Mouse (Mus musculus) lung, adult 18-20 months (tissue): ENCODE data around the gene Dgcr2.

ENCODE experiments used
- DNase-seq, 2 experiments: peaks; one replicate each; pipeline ENCODE4 v3.0.0; 2022; ENCODE audit warnings: mixed read lengths in 2 of 2

The Dgcr2 gene

GRCm38 (mm10) chr16:17911052-17911595 is 12.8 kb upstream of the Dgcr2 start, which contains the start of gene Ess2:
TSS of gene Ess2 (minus strand) at chr16:17911348.
- DNase-seq = peak; percentile 92 to 94

DNA sequence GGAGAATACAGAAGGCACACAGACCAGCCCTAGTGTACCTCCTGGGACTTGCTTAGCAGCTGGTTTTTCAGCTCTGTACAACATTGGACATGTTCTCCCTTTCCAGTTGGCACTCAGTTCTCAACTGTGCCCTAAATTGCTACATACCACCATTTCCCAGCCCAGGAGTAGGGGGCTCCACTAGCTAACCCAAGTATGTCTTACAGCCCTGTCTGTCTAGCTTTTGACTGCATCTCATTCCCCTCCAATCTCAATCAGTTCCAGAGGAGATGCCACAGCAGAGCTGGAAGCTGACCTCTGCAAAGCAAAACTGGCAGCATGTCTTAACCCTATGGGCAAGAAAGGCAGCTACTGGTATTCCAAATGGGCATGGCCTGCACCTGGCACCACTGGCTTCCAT is 2.3 kb downstream of the Dgcr2 start:
- no peak for DNase-seq

GRCm38 (mm10) chr16:17893923-17894322 is 4.4 kb downstream of the Dgcr2 start, which contains the start of gene Tssk1:
TSS of gene Tssk1 (plus strand) at chr16:17894223.
- no peak for DNase-seq

GRCm38 (mm10) chr16:17892606-17893005 is 5.8 kb downstream of the Dgcr2 start:
- peak; percentile 59 to 69 for DNase-seq

DNA sequence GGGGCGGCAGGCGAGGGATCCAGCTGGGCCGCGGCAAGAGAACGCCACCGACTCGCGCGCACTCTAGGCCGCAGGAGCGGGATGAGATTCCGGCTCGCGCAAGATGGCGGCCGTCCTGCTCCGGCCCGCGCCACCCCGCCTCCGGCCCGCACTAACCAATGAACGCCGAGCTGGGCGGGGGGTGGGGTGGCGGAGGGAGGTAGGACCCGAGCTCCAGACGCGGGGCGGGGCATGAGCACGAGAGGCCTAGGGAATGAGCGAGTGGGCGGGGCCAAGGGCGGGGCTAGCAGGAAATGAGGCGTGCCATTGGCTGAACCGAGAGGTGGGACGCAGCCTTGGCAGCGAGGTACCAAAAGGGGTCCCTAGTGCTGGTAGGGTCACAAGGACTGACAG is 6.8 kb downstream of the Dgcr2 start, which contains the start of gene Gm20518:
Gm20518 (minus strand) TSS at position 105 of the 393 bp plus-strand sequence.
- DNase-seq = peak; percentile 98 to 99

DNA sequence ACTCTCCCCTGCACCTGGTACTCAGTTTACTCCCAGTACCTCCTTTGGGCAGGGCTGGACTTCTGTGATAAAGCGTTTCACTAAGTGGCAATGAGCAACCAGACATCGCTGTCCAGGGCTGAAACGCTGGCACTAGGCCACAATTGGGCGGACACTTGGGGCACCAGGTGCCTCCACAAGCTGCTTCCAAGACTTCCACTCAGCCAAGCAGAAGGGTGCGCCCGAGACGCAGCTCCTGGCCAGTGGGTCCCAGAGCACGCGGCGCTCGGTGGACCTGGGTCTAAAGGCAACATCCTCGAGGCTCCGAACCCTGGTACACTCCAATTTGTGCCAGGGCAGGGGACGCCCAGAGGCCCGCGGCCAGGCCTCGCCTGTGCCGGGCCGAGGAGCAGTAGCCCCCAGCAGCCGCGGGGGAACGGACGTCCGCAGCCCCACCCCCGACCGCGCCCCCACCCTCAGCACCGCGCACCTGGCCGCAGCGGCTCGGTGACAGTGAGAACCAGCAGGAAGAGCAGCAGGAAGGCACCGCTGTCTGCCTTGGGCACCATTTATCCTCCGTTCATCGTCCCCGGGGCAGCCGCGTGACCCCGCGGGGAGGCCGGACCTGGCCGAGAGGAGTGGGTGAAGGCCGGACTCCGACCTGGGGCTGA is 7.3 kb downstream of the Dgcr2 start:
- peak; percentile 83 to 88 for DNase-seq

DNA sequence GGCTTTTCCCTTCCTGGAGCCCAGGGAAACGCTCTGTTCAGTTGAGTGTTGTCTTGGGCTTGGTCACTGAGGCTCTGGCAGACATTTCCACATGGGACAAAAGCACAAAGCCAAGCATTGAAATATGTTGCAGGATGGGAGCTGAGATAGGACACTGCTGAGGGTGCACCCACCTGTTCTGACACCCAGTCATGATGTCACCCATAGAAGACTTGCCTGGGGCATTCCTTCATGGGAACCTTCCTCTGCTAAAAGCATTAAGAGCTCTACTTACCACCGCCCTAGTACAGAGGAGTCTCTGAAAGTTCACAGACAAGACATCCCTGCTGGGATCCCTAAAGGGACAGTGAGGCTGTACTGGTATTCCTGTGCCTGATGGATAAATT is 8.0 kb downstream of the Dgcr2 start:
- no peak for DNase-seq

DNA sequence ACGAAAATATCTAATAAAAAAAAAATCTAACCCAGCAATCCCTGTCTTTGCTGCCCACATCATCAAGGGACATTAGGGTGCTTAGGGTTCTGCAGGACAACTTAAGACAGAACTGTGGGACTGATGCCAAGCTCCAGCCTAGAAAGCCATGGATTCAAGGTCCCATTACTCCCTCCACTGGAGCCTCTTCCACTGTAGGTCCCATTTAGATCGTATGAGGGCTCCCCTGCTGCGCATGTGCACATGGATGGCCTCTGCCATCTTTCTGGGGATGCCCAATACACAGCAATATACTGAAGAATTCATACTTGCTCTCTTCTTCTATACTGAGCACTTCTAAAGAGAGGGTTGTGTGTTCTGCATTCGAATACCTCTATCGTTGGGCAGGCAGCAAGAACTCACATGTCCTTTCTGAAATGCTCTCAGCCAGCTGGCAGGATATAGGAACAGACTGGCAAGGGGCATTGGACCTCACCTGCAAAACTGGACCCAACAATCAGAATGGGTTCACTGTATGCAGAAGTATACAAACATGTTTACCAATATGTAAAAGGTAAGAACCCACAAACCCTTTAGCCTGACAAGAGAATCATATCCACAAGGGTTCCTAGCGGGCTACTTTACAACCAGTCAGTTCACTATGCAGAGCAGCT is 8.5 kb downstream of the Dgcr2 start:
- no peak for DNase-seq

- DNase-seq = peak in 1 of 2 experiments; percentile 39
Measured at GRCm38 (mm10) chr16:17884116-17884515, 14.2 kb downstream of the Dgcr2 start.

DNA sequence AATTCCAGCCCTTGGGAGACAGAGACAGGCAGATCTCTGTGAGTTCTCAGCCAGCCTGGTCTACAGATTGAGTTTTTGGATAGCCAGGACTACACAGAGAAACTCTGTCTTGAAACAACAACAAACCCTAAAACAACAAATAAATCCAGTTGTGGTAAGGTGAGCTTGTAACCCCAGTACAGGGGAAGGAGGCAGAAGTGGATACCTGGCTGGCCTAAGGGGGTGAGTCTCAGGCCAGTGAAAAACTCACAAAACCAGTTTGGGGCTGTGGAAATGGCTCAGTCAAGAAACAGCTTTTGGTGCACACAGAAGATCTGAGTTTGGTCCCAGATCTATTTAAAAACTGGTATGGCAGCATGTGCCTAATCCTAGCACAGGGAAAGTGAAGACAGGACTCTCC is 16.2 kb downstream of the Dgcr2 start:
- peak; percentile 40 to 59 for DNase-seq

DNA sequence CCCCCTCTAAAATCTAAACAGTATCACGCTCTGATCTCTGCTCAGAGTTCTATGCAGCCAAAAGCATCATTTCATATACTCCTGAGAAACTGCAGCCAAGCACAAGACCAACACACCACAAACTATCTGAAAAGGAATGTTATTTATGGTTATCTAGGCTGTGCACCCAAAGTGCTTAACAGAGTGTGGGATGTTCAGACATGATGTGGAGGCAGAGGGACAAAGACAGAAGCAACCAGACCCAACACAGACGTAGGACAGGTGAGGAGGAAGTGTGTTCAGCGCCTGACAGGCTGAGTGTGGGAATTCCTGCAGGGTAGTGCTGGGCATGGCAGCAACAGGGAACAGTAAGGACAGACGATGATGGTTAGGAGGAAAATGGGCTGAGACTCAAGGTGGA is 18.8 kb downstream of the Dgcr2 start:
- no peak for DNase-seq

DNA sequence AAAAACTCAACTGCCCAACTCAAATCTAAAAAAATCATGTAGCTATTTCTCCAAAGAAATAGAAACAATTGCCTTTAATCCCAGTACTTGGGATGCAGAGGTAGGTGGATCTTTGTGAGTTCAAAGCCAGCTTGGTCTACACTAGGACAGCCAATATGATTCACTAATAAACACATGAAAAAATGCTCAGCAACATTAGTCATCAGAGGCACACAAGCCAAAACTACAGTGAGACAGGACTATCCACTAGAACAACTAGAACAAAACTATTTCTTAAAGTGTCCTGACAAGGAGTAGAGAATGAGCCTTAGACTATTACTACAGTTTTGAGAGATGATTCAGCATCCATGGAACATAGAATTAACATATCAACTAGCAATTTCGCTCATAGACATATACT is 22.3 kb downstream of the Dgcr2 start:
- no peak for DNase-seq

GRCm38 (mm10) chr16:17875174-17875573 is 23.2 kb downstream of the Dgcr2 start:
- no peak for DNase-seq

DNA sequence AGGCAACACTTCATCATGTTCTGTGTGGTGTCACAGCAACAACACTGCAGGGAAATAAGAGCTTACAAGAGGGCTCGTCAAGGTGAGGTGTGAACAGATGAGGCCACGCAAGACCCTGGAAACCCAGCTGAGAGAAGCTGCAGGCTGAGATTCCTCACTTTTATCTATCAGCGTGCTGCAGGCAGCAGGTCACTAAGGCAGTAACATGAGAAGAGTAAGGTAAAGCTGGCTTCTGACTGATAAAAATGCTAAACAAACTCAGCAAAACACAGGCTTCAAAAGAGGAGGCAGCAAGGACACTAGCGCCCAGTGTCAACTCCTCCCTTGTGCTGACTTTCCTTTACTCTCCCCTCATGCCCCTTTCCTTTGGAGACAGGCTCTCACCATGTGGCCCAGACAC is 25.4 kb downstream of the Dgcr2 start:
- no peak for DNase-seq

DNA sequence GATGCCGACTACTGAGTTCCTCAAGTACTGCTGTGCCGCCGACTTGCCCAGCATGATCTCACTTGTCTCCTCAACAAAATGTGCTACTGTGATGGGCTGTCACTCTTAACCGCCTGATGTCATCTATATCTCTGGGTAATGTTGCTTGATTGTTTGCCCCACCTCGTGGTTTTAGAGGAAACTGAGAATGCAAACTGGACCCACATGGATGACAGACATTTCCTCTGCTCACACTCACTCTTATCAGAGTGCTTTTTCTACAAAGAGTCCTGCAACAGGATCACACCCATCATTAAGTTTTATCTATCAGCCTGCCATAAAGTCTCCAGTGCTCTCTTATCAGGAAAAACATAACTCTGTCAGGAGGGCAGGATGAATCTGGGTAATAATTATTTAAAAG is 27.1 kb downstream of the Dgcr2 start:
- DNase-seq = no peak

GRCm38 (mm10) chr16:17865770-17866169 is 32.6 kb downstream of the Dgcr2 start:
- peak; percentile 27 to 55 for DNase-seq

DNA sequence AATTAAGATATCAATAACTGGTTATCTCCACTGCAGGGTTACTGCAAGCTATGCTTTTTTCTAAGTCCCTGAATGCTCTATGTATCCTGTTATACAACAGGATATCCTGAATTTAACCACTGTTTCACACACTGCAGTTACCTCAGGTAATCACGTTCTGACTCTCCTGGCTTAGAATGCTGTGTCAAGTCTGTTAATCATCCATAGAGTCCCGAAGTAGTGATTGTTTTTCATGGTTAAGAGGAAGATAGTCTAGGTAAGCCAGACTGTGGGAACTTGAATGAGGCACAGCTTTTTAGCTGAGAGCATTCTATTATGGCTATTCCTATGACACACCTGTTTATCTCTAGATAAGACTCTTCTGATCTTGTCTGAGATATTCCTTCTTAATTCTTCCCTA is 33.1 kb downstream of the Dgcr2 start:
- DNase-seq = no peak

- no peak for DNase-seq
Measured at GRCm38 (mm10) chr16:17858592-17858991, 39.8 kb downstream of the Dgcr2 start.

DNA sequence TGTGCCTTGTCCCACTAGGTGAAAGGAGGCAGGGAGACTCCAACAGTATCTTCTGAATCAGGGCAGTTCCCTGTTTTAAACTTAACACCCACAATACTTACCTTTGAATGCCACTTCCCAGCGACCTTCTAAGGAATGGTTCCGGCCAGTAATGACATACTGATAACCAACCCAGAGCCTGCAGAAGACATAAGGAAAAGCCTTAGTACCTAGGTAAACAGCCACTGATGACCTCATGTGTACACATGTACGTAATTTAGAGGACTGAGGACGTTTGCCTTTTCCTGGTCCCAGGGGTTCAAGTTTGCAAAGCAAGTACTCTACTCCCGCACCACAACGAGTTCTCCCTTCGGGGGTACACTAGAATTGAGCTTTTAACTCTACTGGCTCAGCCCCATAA is 41.2 kb downstream of the Dgcr2 start:
- DNase-seq = no peak

DNA sequence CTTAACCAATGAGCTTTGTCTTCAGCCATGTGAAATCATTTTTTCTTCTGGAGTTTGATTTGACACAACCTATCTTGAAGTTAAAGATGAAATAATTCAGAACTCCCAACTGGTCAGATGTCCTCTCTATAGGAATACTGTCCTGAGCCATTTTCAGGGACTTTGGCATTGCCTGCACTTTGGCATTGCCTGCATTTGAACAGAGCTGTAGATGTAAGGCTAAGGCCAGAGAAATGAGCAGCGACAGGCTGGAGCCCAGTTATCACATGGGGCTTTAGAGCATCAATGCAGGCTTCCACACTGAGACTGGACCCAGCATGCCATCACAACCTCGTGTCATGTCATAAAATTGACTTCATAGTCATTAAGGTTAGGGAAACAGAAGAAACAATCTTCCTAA is 45.1 kb downstream of the Dgcr2 start:
- no peak for DNase-seq

DNA sequence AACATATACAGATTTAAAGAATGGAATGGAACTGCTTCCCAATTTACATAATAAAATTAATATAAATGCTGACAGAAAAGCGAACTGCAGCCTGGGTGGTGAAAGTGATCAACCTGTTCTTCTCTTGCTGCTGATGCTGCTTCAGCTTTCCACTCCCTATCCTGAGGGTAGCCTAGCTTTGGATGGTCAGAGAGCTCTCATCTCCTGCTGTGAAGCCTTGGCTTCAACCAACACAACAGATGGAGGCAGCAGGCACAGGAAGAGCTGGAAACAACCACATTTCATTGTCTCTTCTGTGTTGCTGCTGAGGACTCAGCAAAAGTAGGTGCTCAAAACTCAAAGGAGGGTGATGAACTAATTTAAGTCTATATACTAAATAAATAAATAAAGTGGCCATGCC is 46.5 kb downstream of the Dgcr2 start:
- DNase-seq = no peak

DNA sequence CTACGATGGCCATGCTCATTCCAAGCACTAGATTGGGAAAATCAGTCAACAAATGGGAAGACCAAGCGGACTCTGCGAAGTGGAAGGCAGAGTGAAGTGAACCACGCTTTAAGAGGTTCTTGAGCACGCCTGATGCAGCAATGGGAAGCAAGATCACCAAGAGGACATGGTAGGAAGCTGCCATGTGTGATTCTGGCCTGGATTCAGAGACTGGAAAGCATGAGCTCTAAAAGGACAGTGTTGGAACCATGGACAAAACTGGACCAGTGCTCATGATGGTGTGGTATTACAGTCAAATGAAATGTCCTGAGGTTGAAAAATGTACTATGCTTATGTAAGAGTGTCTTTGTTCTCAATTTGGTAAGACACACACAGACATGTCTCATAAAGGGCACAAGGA is 47.0 kb downstream of the Dgcr2 start:
- DNase-seq = no peak

DNA sequence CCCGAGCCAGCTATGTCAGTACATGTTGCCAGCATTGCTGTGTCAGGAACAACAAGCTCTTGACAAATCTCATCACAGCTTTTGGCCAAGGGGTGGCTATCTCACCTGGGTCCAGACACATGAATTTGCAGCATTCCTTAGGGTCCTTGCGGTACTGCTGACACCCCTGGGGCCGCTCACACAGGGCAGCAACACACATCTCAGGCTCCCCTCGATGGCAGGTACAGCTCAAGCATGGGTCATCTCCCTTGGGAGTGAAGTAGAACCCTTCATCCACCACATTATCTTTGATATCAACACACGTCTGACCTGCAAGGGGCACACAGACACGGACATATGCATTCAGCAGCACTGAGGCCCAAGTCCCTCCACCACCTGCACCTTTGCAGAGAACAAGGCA is 48.9 kb downstream of the Dgcr2 start:
- DNase-seq = no peak

DNA sequence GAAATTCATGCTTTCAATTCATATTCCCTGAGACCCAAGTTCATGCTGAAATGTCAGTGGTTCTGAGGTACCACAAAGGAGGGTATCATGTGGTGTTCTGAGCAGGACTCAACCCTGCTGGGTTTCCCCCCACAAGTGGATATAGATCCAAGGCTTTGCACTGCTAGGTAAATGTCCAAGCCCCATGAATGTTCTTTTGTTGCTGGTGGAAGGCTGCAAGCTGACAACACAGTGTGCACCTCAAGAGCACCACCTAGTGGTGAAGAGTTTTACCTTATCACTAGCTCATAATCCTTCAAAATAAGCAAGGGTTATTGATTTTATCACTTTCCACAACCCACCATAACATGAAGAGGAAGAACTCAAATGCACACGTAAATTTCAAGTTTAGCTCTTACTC is 49.4 kb downstream of the Dgcr2 start:
- peak in 1 of 2 experiments; percentile 15 for DNase-seq
